Mouse (Mus musculus) heart, postnatal 25 days (tissue): Measurements from ENCODE around the gene Nf1. TPM values are rescaled to one million over a fixed set of nuclear protein-coding genes. Genes with fewer than 3 reads are reported as not detected.

ENCODE experiments used
- DNase-seq: peaks from one replicate; pipeline ENCODE4 v3.0.0; 2022; ENCODE audit warnings: low spot score
- intact Hi-C: fragments of 180-260 bp; cut with DNase I; formaldehyde crosslinking; loops from one replicate; pipeline ENCODE4 v1.15.1; 2025
- total RNA-seq, 2 experiments: library from RNA; stranded (reverse); gene quantifications; 2 replicates each; pipeline ENCODE4 v1.2.3; 2021

Gene Nf1
- total RNA-seq, 2 experiments from 2014 or later = 27.1 to 30.0 TPM

- no peak for DNase-seq
- intact Hi-C loops = no loop called here
These were observed 88.1 kb downstream of the Nf1 start for GRCm38 (mm10) chr11:79427638-79428037.

DNA sequence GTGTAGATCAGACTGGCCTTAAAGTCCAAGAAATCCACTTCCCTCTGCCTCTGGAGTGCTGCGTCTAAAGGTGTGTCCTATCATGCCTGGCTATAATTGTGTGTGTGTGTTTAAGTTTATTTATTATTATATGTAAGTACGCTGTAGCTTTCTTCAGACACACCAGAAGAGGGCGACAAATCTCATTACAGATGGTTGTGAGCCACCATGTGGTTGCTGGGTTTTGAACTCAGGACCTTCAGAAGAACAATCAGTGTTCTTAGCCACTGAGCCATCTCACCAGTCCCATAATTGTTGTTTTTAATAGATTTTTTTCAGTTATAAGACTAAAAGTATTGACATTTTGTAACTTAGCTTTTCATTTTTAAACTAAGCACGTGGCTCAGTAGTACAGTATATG lies 95.8 kb downstream of the Nf1 start:
- no peak for DNase-seq
- intact Hi-C loops = no loop called here

- no peak for DNase-seq
- intact Hi-C loops = no loop called here
These were observed 108.9 kb downstream of the Nf1 start for GRCm38 (mm10) chr11:79448361-79448760.

DNA sequence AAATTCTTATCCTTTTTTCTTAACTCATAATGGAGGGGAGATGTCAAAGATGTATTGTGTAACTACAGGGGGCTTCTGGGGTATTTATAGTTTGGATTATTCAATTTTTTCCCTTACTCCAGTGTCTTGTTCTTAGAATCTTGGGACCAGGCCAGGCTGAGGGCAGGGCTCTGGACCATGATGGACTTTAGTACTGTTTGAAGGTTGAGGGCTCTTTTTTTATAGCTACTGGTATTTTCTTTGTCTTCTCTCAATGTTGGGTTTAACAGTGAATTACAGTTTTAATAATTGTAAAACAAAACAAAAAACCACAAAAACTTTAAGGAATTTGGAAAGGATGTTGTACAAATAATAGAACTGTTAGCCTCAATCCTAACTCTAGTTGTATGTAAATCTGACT lies 113.5 kb downstream of the Nf1 start:
- DNase-seq = no peak
- intact Hi-C loops = no loop called here

DNA sequence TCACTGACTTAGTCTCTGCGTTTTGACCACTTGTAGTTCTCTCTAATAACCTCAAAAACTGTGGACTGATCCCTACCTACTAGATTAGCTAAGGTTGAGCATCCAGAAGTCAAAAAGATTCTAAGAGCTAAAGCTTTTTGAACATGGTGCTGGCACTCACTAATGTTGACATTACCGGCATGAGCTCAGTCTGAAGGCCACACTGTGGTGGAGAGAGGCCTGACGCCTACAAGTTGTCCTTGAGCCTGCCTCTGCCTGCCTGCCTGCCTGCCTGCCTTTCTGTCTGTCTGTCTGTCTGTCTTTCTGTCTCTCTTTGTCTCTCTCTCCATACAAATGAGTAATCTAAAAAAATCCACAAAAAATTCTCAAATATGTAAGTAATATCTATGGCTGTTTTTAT lies 118.4 kb downstream of the Nf1 start:
- intact Hi-C loops = no loop called here
- no peak for DNase-seq

DNA sequence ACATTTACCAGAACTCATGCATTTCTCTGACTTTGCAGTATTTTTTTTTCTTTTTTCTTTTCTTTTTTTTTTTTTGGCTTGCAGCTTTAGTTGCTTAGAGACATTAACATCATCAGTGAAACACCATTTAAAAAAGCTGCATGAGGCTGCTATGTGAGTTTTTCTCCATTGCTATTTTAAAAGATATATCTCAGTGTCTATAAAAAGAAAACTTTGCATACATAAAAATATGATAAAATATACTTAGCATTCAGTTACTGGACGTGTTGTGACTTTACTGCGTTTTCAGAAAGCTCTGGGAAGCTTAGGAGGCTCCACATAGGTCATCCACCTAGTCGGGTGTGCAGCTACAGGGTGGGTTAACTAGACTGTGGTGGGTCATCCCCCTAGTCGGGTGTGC lies 120.4 kb downstream of the Nf1 start:
- no peak for DNase-seq
- intact Hi-C loops = no loop called here

GRCm38 (mm10) chr11:79460756-79461450 lies 121.4 kb downstream of the Nf1 start:
- intact Hi-C loops = no loop called here
- no peak for DNase-seq

- no peak for DNase-seq
- intact Hi-C loops = no loop called here
These were observed 128.6 kb downstream of the Nf1 start for GRCm38 (mm10) chr11:79468097-79468496.

GRCm38 (mm10) chr11:79483392-79483791 lies 143.9 kb downstream of the Nf1 start:
- no peak for DNase-seq
- intact Hi-C loops = no loop called here

DNA sequence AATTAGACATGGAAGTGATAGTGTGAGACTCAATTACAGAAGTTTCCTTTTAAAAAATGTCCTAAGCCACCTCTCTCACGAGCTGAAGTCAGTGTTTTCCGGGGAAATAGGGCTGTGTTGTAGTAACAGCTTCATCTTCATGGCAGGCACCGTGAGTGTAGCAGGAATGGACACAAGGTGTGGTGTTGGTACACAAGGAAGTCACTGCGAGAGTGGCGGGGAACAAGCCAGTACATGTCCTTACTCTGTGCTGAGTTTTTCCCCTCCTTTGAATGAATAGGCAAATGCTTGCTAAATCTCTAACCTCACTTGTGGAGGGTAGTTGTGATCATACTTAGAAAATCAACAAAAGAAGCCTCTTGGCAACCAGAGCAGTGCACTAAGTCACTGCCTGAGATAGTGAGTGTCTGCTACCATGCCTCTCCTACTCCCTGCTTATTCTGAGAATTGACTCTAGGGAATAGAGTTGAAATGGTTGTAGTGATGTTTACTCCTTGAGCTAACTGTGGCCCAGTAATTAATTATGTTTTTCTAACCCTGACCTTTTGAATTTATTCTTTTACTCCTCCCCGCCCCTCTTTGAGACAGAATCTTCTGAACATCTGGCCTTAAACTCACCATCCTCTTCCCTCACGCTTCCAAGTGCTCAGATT lies 144.5 kb downstream of the Nf1 start:
- no peak for DNase-seq
- intact Hi-C loops = no loop called here

DNA sequence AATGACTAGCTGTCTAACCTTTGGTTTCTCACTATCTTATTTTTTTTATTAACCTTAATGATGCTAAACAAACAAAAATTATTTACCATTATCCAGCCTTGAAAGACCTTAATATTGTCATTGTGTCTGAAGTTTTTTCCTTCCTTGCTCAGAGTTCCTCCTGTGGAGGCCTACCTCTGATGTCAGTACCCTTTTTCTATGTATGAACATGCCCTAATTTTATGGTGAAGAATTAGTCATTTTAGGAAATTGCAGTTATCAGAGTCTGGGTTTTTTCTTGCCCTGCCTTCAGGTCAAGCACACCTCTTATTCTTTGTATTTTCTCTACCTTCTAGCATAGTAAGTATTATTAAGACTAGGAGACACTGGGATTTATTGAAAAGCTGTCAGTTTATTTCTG lies 145.2 kb downstream of the Nf1 start:
- DNase-seq = no peak
- intact Hi-C loops = no loop called here

GRCm38 (mm10) chr11:79494976-79495800 lies 155.7 kb downstream of the Nf1 start:
- no peak for DNase-seq
- intact Hi-C loops = no loop called here

DNA sequence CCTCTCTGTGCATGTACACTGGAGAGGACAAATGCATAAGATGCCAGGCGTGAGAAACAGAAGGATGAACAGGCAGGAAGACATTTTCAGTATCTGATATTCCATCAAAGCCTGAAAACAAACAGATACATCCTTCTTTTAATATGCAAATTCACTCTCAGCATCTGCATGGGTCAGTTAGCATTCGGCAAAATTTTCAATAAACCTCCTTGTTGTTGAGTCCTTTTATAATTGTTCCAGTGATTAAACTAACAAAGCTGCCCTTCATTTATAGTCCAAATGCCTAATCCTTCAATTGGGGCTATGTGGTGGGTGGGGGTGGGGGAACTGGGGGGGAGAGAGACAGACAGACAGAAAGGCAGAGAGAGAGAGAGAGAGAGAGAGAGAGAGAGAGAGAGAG lies 163.4 kb downstream of the Nf1 start:
- no peak for DNase-seq
- intact Hi-C loops = no loop called here

- intact Hi-C loops = no loop called here
These were observed 164.4 kb downstream of the Nf1 start, which contains the start of gene Omg for GRCm38 (mm10) chr11:79503845-79504244. Omg (minus strand) TSS chr11:79504084.

GRCm38 (mm10) chr11:79504506-79504905 lies 165.0 kb downstream of the Nf1 start:
- intact Hi-C loops = no loop called here
- DNase-seq = no peak

More at GRCm38 (mm10) chr11:79503845-79504244, 164.4 kb downstream of the Nf1 start, which contains the start of gene Omg:
- DNase-seq = no peak

- DNase-seq = no peak
- intact Hi-C loops = no loop called here
These were observed 172.5 kb downstream of the Nf1 start for GRCm38 (mm10) chr11:79511970-79512369.

DNA sequence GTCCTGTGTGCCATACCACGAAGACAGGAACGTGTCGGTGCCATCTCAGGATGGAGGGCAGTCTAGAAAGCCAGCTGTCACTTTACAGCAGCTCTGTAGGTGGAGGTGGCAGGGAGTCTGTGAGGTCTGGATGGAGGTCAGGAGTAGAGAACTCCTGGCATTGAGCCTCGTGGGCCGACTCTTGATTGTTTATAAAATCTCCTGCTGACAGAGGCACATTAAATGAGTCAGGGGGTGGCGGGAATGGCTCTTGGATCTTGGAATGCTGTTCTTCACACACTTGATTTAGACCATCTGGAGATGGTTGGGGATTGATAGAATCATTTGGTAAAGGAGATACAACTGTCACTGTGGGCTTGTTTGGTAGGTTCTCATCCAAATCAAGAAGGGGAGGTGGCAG lies 175.8 kb downstream of the Nf1 start:
- DNase-seq = no peak
- intact Hi-C loops = no loop called here

DNA sequence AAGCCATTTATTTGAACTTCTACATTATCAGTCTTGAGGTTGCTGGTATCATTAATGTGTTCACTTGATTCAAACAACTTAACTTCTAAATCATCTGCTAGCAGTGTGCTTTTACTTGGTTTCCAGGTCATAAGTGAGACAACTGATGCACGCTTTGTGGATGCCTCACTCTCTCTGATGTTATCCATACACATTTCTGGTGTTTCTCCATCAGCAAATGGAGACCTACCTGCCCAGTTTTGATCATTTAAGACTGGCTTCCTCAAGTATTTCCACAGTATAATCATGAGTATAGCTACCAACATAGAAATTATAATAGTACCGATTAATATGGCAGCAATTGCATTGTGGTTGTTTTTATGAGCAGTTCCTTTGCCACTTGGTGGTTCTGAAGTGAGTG lies 176.3 kb downstream of the Nf1 start:
- intact Hi-C loops = no loop called here
- DNase-seq = no peak

DNA sequence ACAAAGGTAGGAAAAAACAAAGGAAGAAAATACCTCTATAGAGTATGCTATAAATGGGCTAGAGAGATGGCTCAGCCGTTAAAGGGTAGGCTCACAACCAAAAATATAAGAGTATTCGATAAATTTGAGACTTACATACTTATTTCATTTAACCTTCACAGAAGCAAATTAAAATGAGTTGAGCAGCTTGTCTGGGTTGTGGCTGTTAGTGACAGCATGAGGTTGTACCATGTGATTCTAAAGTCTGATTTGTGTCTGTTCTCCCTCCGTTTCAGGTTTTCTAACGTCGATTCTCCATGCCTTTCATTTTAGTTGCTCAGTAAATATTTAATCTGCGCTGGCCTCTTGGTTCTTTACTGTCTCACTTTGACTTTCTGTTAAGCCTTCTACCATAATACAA lies 179.8 kb downstream of the Nf1 start:
- intact Hi-C loops = no loop called here
- no peak for DNase-seq

DNA sequence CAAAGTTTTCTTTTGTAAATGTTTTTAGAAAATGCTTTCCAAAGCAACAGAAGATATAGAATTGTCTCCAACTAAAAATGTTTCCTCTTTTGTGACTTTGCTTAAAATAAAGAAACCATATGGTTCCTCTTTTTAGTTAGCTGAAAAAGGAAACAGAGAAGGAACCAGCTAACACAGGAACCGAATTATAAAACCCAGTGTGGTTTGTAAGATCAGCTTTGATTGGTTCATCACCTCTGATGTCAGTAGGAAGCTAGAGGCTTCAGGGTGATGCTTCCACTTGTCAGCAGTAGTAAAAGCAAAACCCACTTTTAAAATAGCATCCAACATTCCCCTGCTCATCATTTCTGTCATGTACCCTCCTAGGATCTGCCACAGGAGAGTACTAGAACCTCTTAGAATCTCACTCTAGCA lies 180.4 kb downstream of the Nf1 start:
- DNase-seq = no peak
- intact Hi-C loops = no loop called here

DNA sequence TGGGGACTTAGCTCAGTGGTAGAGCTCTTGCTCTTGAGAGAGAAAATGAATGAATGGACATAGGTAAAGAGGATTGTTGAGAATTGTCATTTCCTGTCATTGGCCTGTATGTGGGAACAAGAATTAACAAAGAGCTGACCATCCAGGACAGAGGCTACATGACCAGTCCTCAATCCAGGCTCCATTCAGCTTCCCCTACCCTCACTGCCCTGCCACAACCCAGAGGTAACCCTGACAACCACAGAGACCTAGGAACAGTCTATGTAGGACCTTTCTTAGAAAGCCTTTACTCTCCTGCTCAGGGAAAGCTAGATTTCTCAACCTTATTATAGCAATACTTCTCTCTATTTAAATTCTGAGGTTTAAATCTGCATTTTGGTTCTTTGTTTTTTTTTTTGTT lies 181.3 kb downstream of the Nf1 start:
- intact Hi-C loops = no loop called here
- no peak for DNase-seq
